Mouse (Mus musculus) CH12.LX (cell line): ENCODE data around the gene Dnah17. TPM values are rescaled to one million over a fixed set of nuclear protein-coding genes. Genes with fewer than 3 reads are reported as not detected.

Experiments
- DNase-seq: peaks from one replicate; pipeline ENCODE4 v3.0.0-alpha.2; 2013; ENCODE audit errors: extremely low read depth
- H3K27ac ChIP-seq: 2 replicates; pipeline ENCODE4 v1.5.1; 2012; ENCODE audit warnings: low read depth, mild to moderate bottlenecking, control low read depth, moderate library complexity; ENCODE audit not compliant: insufficient read depth
- H3K27me3 ChIP-seq: replicated peaks from 2 replicates; pipeline ENCODE3; 2012; ENCODE audit warnings: inconsistent platforms
- H3K36me3 ChIP-seq, 2 experiments: replicated peaks in 1 of 2; 2 replicates each; pipeline versions ENCODE3 to v1.6.1; 2012; ENCODE audit warnings: inconsistent platforms in 1 of 2, low read length in 1 of 2, mild to moderate bottlenecking in 1 of 2, mixed read lengths in 1 of 2, moderate library complexity in 1 of 2; ENCODE audit not compliant: control insufficient read depth in 1 of 2, insufficient read depth in 1 of 2
- H3K4me1 ChIP-seq, 2 experiments: 2 replicates each; pipeline ENCODE4 v1.6.1; 2012; ENCODE audit warnings: inconsistent platforms in 1 of 2, moderate library complexity in 1 of 2; ENCODE audit not compliant: insufficient read depth in 2 of 2, control insufficient read depth in 1 of 2
- H3K4me2 ChIP-seq: 2 replicates; pipeline ENCODE4 v1.6.1; 2012; ENCODE audit warnings: low read depth, mild to moderate bottlenecking, control low read depth; ENCODE audit not compliant: poor library complexity, insufficient read depth, severe bottlenecking
- H3K4me3 ChIP-seq, 3 experiments: fragments of 150-350 bp in 1 of 3; sonication (generic) in 1 of 3; replicated peaks in 1 of 3; 2 replicates each; pipeline versions ENCODE3 to v1.5.1; 2011 to 2012; ENCODE audit warnings: low read depth in 2 of 3, low read length in 2 of 3, mild to moderate bottlenecking in 2 of 3, moderate library complexity in 2 of 3, control low read depth in 1 of 3, improper control_type of control experiment in 1 of 3, inconsistent platforms in 1 of 3, mixed read lengths in 1 of 3; ENCODE audit not compliant: poor library complexity in 1 of 3
- H3K79me2 ChIP-seq: replicated peaks from 2 replicates; pipeline ENCODE4 v1.6.1; 2012; ENCODE audit warnings: mild to moderate bottlenecking, moderate library complexity; ENCODE audit not compliant: control insufficient read depth, poor library complexity, insufficient read depth, severe bottlenecking; ENCODE audit errors: extremely low read depth
- H3K9ac ChIP-seq: 2 replicates; pipeline ENCODE4 v1.6.1; 2012; ENCODE audit warnings: low read depth, mild to moderate bottlenecking, control low read depth, moderate library complexity; ENCODE audit not compliant: insufficient read depth
- H3K9me3 ChIP-seq: replicated peaks from 2 replicates; pipeline ENCODE3; 2012; ENCODE audit warnings: low read length, inconsistent platforms, mixed read lengths
- BHLHE40 ChIP-seq: IDR thresholded peaks from 2 replicates; pipeline ENCODE4 v1.6.1; 2011; ENCODE audit warnings: mild to moderate bottlenecking, low read depth, low read length, improper control_type of control experiment
- CHD1 ChIP-seq: IDR thresholded peaks from 2 replicates; pipeline ENCODE4 v1.6.1; 2012; ENCODE audit warnings: low read depth, low read length, improper control_type of control experiment, inconsistent platforms
- CHD2 ChIP-seq: IDR thresholded peaks from 2 replicates; pipeline ENCODE4 v1.6.1; 2011; ENCODE audit warnings: low read length, improper control_type of control experiment
- CTCF ChIP-seq, 2 experiments: IDR thresholded peaks in 1 of 2; conservative IDR thresholded peaks in 1 of 2; 2 replicates each; pipeline ENCODE4 v1.5.1; 2011 to 2012; ENCODE audit warnings: low read depth in 2 of 2, low read length in 2 of 2, improper control_type of control experiment in 1 of 2, inconsistent platforms in 1 of 2, mild to moderate bottlenecking in 1 of 2, moderate library complexity in 1 of 2
- E2F4 ChIP-seq: IDR thresholded peaks from 2 replicates; pipeline ENCODE4 v1.6.1; 2011; ENCODE audit warnings: low read depth, low read length, improper control_type of control experiment; ENCODE audit not compliant: insufficient replicate concordance
- ETS1 ChIP-seq: conservative IDR thresholded peaks from 2 replicates; pipeline ENCODE4 v1.6.1; 2012; ENCODE audit warnings: low read depth, mild to moderate bottlenecking, inconsistent platforms, low read length, improper control_type of control experiment, moderate library complexity
- HCFC1 ChIP-seq: IDR thresholded peaks from 2 replicates; pipeline ENCODE4 v1.6.1; 2012; ENCODE audit warnings: low read depth, mild to moderate bottlenecking, inconsistent platforms, low read length, improper control_type of control experiment
- MEF2A ChIP-seq: IDR thresholded peaks from 2 replicates; pipeline ENCODE4 v1.6.1; 2014; ENCODE audit warnings: low read depth, mild to moderate bottlenecking, inconsistent platforms, low read length, improper control_type of control experiment, borderline replicate concordance
- MXI1 ChIP-seq: IDR thresholded peaks from 2 replicates; pipeline ENCODE4 v1.6.1; 2011; ENCODE audit warnings: mild to moderate bottlenecking, low read depth, low read length, improper control_type of control experiment
- PAX5 ChIP-seq: IDR thresholded peaks from 2 replicates; pipeline ENCODE4 v1.6.1; 2012; ENCODE audit warnings: low read length, inconsistent platforms, mixed read lengths
- POLR2A ChIP-seq: IDR thresholded peaks from 2 replicates; pipeline ENCODE4 v1.6.1; 2011; ENCODE audit warnings: low read depth, mild to moderate bottlenecking, improper control_type of control experiment, low read length
- POLR2AphosphoS2 ChIP-seq: IDR thresholded peaks from 2 replicates; pipeline ENCODE4 v1.6.1; 2011; ENCODE audit warnings: low read depth, low read length, improper control_type of control experiment
- SMC3 ChIP-seq: IDR thresholded peaks from 2 replicates; pipeline ENCODE4 v1.6.1; 2011; ENCODE audit warnings: low read depth, low read length, improper control_type of control experiment
- TBP ChIP-seq: conservative IDR thresholded peaks from 2 replicates; pipeline ENCODE4 v1.6.1; 2011; ENCODE audit warnings: low read depth, low read length, improper control_type of control experiment
- TCF12 ChIP-seq: IDR thresholded peaks from 2 replicates; pipeline ENCODE4 v1.6.1; 2014; ENCODE audit warnings: low read depth, mild to moderate bottlenecking, inconsistent platforms, low read length, improper control_type of control experiment
- UBTF ChIP-seq: IDR thresholded peaks from 2 replicates; pipeline ENCODE4 v1.6.1; 2012; ENCODE audit warnings: low read depth, mild to moderate bottlenecking, inconsistent platforms, low read length, improper control_type of control experiment, moderate library complexity
- USF1 ChIP-seq: IDR thresholded peaks from 2 replicates; pipeline ENCODE4 v1.6.1; 2014; ENCODE audit warnings: low read depth, mild to moderate bottlenecking, inconsistent platforms, low read length, improper control_type of control experiment
- USF2 ChIP-seq: conservative IDR thresholded peaks from 2 replicates; pipeline ENCODE4 v1.6.1; 2011; ENCODE audit warnings: low read depth, low read length, improper control_type of control experiment
- ZC3H11A ChIP-seq: IDR thresholded peaks from 2 replicates; pipeline ENCODE4 v1.6.1; 2012; ENCODE audit warnings: low read depth, mild to moderate bottlenecking, inconsistent platforms, low read length, improper control_type of control experiment
- ZMIZ1 ChIP-seq: IDR thresholded peaks from 2 replicates; pipeline ENCODE4 v1.6.1; 2012; ENCODE audit warnings: low read depth, mild to moderate bottlenecking, inconsistent platforms, low read length, improper control_type of control experiment
- dilution Hi-C: fragments of 300-500 bp; cut with MboI; formaldehyde crosslinking; loops from 2 replicates; pipeline ENCODE4 v1.14.3; 2020; ENCODE audit warnings: low sequenced_read_pairs; ENCODE audit not compliant: extremely low pct_unique_long_range_greater_than_20kb, extremely low pct_ligation_motif_present
- in situ Hi-C: fragments of 300-500 bp; cut with MboI; formaldehyde crosslinking; loops from 3 replicates; pipeline ENCODE4 v1.14.3; 2019; ENCODE audit warnings: low sequenced_read_pairs, low pct_ligation_motif_present, low pct_unique_long_range_greater_than_20kb, mixed read lengths
- polyA plus RNA-seq: library from polyadenylated mRNA; unstranded; fragments of >175 nt; gene quantifications from 2 replicates; pipeline ENCODE4 v1.2.1, GENCODE M21; 2012; ENCODE audit warnings: low read depth; ENCODE audit not compliant: insufficient read length
- total RNA-seq, 2 experiments: library from RNA; depleted of rRNA; stranded (reverse); fragments of 300-350 nt in 1 of 2; fragments of >200 nt in 1 of 2; gene quantifications; 2 replicates each; pipeline ENCODE4 v1.2.3; 2012 to 2014

Dnah17 gene
- total and polyA plus RNA-seq, 3 experiments: 0.08 to 0.23 TPM; not detected in 1

- Histone ChIP-seq H3K4me3 (no peak overlapping the region), H3K36me3 (peaks cover 84 to 99% of the 10 kb centered on the region in 2 experiments), H3K4me1 (peaks cover 0 to 28% of the 10 kb centered on the region in 2 experiments; a peak in 2 of 4 replicates), H3K79me2 (no peaks in the 10 kb centered on the region), H3K27me3 (no peaks in the 10 kb centered on the region), H3K9ac (no peak overlapping the region), H3K4me2 (no peak overlapping the region), H3K27ac (no peak overlapping the region), H3K9me3 (no peaks in the 10 kb centered on the region)
- no peak for DNase-seq
- TF ChIP-seq USF2 (no peak), CTCF (conservative IDR thresholded peaks at IDR 0.05 in 1 of 2, IDR thresholded peaks at IDR 0.05 in 1 of 2; ENCODE audit: low read depth in 2 of 2, low read length in 2 of 2) (no peak), MEF2A (no peak), USF1 (no peak), CHD1 (no peak), TBP (no peak)
- dilution Hi-C loops: no loop called here
- in situ Hi-C loops: no loop called here
Observed at GRCm38 (mm10) chr11:118165681-118166080, 35.2 kb upstream of the Dnah17 start.

- Histone ChIP-seq H3K9me3 (no peaks in the 10 kb centered on the region), H3K27ac (no peak overlapping the region), H3K9ac (no peak overlapping the region), H3K79me2 (no peaks in the 10 kb centered on the region), H3K27me3 (no peaks in the 10 kb centered on the region), H3K4me1 (peaks cover 0 to 34% of the 10 kb centered on the region in 2 experiments; a peak in 2 of 4 replicates), H3K4me2 (no peak overlapping the region), H3K4me3 (no peak overlapping the region), H3K36me3 (peaks cover 75 to 94% of the 10 kb centered on the region in 2 experiments)
- dilution Hi-C loops: no loop called here
- in situ Hi-C loops: no loop called here
- TF ChIP-seq SMC3 (no peak), ZMIZ1 (no peak), HCFC1 (no peak), TCF12 (no peak), POLR2A (no peak), POLR2AphosphoS2 (no peak), USF2 (no peak), ETS1 (no peak), BHLHE40 (no peak), CHD2 (no peak)
- DNase-seq: no peak
Observed at GRCm38 (mm10) chr11:118164566-118164965, 34.1 kb upstream of the Dnah17 start.

GRCm38 (mm10) chr11:118162245-118162644, 31.8 kb upstream of the Dnah17 start:
- TF ChIP-seq E2F4 (no peak), POLR2AphosphoS2 (no peak), TBP (no peak), MXI1 (no peak), HCFC1 (no peak), ZC3H11A (no peak), PAX5 (no peak), BHLHE40 (no peak), ETS1 (no peak), UBTF (no peak), CHD1 (no peak), TCF12 (no peak)
- H3K4me3 ChIP-seq: no peak overlapping the region
- H3K9ac ChIP-seq: no peak overlapping the region
- dilution Hi-C loops (no loop called here), in situ Hi-C loops (no loop called here)
- no peak overlapping the region for H3K4me2 ChIP-seq
- no peaks in the 10 kb centered on the region for H3K79me2 ChIP-seq
- no peaks in the 10 kb centered on the region for H3K9me3 ChIP-seq
- peaks cover 54 to 73% of the 10 kb centered on the region in 2 experiments for H3K36me3 ChIP-seq
- no peak overlapping the region for H3K27ac ChIP-seq
- H3K27me3 ChIP-seq: no peaks in the 10 kb centered on the region
- DNase-seq: no peak
- peaks cover 10 to 57% of the 10 kb centered on the region in 2 experiments for H3K4me1 ChIP-seq
